Mouse (Mus musculus): ENCODE data around the gene Chrna7.
A peak's percentile ranks its signal among the peaks of the same experiment; 100 is the strongest.

DNA sequence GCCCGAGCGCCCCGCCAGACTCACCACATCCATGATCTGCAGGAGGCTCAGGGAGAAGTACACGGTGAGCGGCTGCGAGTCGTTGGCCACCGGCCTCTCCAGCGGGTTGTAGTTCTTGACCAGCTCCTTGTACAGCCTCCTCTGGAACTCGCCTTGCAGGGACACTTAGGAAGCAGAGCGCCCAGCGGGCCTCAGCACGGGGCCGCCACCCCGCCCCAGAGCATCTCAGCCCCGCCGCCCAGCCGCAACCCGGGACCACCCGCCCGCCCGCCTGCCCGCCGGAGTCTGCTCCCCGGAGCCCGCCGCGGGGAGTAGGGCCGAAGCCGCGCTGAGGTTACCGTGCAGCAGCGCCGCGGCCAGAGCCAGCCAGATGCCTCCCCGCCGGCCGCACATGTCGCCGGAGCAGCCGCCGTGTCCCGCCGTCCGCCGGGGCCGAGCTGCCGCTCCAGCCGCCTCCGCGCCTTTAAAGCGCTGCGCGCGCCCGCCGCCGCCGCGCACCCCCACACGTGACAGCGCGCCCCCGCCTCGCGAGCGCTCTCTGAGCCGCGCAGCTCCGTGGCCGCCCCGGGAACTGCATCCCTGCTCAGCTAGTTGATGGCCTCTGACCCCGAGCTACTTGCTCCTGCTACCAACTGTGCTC is at the start of gene Chrna7:
- TF ChIP-seq POLR2A (IDR thresholded peaks at IDR 0.05; ENCODE audit: control insufficient read depth, low read depth, low read length) (no peak), CTCF (IDR thresholded peaks at IDR 0.05; ENCODE audit: control insufficient read depth, insufficient read depth, insufficient replicate concordance, low read depth, low read length) (peak; percentile 29; the same call in 1 of the 2 replicates)

Measured in testis, adult 2 months (tissue).